Mouse (Mus musculus) limb, embryonic 10.5 days (tissue): ENCODE measurements around the gene Prickle4. TPM values are rescaled to one million over a fixed set of nuclear protein-coding genes. Genes with fewer than 3 reads are reported as not detected.
A peak's percentile ranks its signal among the peaks of the same experiment; 100 is the strongest.

Source experiments
- DNase-seq: peaks from one replicate; pipeline ENCODE4 v3.0.0-alpha.2; 2017; ENCODE audit warnings: low spot score
- H3K27ac ChIP-seq: fragments of 300-500 bp; sonication (generic); 2 replicates; pipeline ENCODE4 v1.5.1; 2016; ENCODE audit warnings: mild to moderate bottlenecking
- H3K27me3 ChIP-seq: fragments of 300-500 bp; sonication (generic); 2 replicates; pipeline ENCODE4 v1.6.1; 2016; ENCODE audit warnings: low read depth, mild to moderate bottlenecking; ENCODE audit not compliant: poor library complexity, severe bottlenecking
- H3K36me3 ChIP-seq: fragments of 300-500 bp; sonication (generic); 2 replicates; pipeline ENCODE4 v1.6.1; 2016; ENCODE audit warnings: mild to moderate bottlenecking, moderate library complexity
- H3K4me1 ChIP-seq: fragments of 300-500 bp; sonication (generic); 2 replicates; pipeline ENCODE4 v1.6.1; 2016
- H3K4me3 ChIP-seq: fragments of 300-500 bp; sonication (generic); 2 replicates; pipeline ENCODE4 v1.5.1; 2016; ENCODE audit warnings: mild to moderate bottlenecking, moderate library complexity
- H3K9me3 ChIP-seq: fragments of 300-500 bp; sonication (generic); replicated peaks from 2 replicates; pipeline ENCODE4 v1.6.1; 2016; ENCODE audit warnings: mild to moderate bottlenecking
- WGBS: fragments of 180-500 bp; shearing (Covaris S2); methylation state at CpG from one replicate; pipeline ENCODE4 v1.1.7; 2016; 5-methylcytosine and 5-hydroxymethylcytosine counted together
- polyA plus RNA-seq: library from polyadenylated mRNA; unstranded; fragments of >200 nt; fragmentation: Nextera tagmentation; extraction: Ambion mirVana; gene quantifications from 2 replicates; pipeline ENCODE4 v1.2.1, GENCODE M21; 2016

Gene Prickle4
- polyA plus RNA-seq, 1 experiment from 2014 or later, result 0.76 TPM

DNA sequence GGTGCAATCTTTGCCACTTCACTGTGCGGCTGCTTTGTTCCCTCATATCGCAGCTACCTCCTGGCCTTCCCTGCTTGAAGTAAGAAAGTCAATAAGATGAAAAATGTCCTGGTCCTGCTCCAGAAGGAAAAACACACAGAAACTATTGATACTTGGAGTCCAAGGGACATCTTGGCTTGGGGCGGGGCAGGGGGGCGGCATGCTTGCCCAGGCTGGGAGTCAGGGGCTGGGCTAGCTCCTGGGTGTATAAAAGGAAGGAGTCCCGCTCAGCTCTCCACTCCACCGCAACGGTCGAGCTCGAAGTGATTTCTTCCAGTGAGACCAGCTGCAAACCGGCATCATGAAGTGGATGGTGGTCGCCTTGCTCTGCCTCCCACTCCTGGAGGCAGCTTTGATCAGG lies 32.0 kb upstream of the Prickle4 start, which contains the start of gene Pgc:
Gene Pgc, plus strand, starts transcription at position 277 of the 400 bp plus-strand sequence.
- DNase-seq, result no peak
- H3K9me3 ChIP-seq, result no peaks in the 10 kb centered on the region
- H3K4me3 ChIP-seq, result no peak within 1 kb of the TSS
- H3K27me3 ChIP-seq, result 0 out of 2 replicates have a peak, but pooled peaks cover 9% of the 10 kb centered on the region
- H3K36me3 ChIP-seq, result no peaks in the 10 kb centered on the region
- H3K4me1 ChIP-seq, result no peaks in the 10 kb centered on the region
- no peak within 1 kb of the TSS for H3K27ac ChIP-seq
- 78% methylated on average over 11 of the region's 11 CpGs for WGBS

DNA sequence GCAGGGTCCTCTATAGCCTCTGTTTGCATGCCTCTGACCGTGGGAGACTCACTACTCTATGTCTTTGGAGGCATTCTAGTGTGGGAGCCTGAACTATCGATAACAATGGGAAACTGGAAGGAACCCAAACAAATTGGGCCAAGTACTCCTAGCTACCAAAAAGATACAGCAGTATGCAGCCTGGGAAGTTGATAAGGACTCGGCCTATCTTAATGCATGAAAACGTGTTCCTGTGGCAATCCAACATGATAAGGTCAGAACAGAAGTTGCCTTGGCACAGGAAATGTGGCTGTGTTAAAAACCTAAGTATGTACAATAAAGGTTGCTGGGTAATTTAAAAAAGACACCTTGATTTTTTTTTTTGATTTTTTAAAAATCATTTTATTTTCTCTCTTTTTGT lies 26.6 kb upstream of the Prickle4 start:
- no peaks in the 10 kb centered on the region for H3K4me1 ChIP-seq
- 86% methylated on average over 4 of the region's 4 CpGs for WGBS
- no peaks in the 10 kb centered on the region for H3K36me3 ChIP-seq
- no peak overlapping the region for H3K27ac ChIP-seq
- 0 out of 2 replicates have a peak, but pooled peaks cover 4% of the 10 kb centered on the region for H3K27me3 ChIP-seq
- no peak overlapping the region for H3K4me3 ChIP-seq
- no peaks in the 10 kb centered on the region for H3K9me3 ChIP-seq
- DNase-seq, result no peak

DNA sequence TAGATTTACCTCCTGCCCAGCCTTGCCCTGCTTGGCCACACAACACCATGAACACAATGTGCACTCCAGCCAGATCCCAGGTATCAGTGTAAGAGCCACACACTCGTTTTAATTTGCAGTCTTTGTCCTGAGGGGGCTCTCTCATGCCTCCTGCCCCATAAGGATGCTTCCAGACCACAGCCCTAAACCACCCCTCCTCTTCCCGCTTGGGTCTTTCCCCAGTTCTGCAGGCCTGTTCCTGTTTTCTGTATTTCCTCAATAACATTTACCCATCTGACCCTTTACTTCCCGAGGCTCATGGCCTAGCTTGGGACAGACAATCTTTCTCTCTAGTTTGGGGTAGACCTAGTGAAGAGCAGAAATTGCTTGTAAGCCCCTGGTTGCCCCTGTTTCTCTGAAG lies 20.5 kb upstream of the Prickle4 start:
- no peaks in the 10 kb centered on the region for H3K4me1 ChIP-seq
- H3K4me3 ChIP-seq, result no peak overlapping the region
- H3K9me3 ChIP-seq, result no peaks in the 10 kb centered on the region
- no peak for DNase-seq
- H3K27ac ChIP-seq, result no peak overlapping the region
- no peaks in the 10 kb centered on the region for H3K36me3 ChIP-seq
- no peaks in the 10 kb centered on the region for H3K27me3 ChIP-seq
- WGBS, result 66% methylated on average over 3 of the region's 3 CpGs

DNA sequence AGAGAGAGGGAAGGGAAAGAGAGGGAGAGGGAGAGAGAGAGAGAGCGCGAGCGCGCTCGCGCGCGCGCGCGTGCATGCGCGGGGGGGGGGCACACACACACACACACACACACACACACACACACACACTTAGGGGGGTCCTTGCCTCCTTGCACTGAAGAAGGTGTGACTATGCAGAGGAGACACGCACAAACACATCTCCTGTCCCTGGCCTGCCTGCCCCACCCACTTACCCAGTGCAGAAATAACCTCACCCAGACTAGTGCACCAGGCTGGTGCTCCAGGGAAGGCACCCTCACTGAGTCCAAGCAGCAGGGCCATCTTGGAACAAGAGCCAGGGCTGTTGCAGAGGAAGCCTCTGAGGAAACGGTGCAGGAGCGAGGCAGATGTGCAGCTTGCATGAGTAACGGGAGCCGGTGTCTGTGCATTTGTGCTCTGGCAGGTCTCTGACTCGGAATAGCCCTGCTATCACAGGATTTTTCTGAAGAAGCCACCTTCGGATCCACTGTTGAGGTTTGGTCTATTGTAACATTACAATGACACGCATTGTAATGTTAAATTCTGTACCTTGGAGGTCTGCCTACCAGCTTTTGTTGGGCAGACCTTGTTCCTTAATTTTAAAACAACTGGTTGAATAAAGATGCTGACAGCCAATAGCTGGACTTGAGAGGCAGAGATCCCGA lies 18.5 kb upstream of the Prickle4 start:
- Histone ChIP-seq H3K9me3 (no peaks in the 10 kb centered on the region), H3K27ac (no peak overlapping the region), H3K4me3 (no peak overlapping the region), H3K27me3 (no peaks in the 10 kb centered on the region), H3K4me1 (no peaks in the 10 kb centered on the region), H3K36me3 (no peaks in the 10 kb centered on the region)
- WGBS, result 60% methylated on average over 22 of the region's 22 CpGs
- DNase-seq, result no peak

DNA sequence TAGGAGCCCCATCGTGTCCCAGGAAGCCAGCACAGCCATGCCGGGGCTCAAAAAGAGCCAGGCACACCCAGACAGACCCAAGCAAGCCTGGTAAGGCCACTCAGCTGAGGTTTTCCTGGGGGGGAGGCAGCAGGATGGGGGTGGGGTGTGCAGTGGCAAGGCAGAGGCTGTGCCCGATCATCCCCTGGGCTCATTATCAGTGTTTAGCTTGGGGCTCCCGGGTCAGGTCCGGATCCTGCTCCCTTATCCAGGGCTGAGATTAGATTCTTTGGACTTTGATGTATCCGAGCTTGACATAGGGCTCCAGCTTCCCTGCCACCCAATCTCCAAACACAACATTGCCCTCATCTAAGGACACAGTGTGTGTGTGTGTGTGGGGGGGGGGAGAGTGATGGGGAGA lies 17.3 kb upstream of the Prickle4 start:
- WGBS, result 76% methylated on average over 6 of the region's 6 CpGs
- peaks cover 2% of the 10 kb centered on the region; the same call in 1 of the 2 replicates for H3K4me1 ChIP-seq

DNA sequence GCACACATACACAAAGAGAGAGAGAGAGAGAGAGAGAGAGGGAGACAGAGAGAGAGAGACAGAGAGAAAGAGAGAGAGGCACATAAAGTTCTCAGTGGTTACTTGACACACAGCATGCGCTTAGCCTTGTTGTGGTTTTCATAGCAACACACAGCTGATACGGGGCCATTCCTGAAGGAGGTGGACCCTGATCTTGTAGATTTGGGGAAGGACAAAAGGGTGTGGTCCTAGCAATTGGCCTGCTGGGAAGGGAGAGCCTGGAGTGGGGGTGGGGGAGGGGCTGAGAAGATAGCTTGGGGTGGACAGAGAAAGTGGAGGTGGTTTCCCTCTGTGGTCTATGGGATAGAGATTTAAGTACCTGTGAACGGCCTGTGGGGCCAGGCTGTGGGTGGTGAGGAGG lies 15.5 kb upstream of the Prickle4 start:
- H3K27ac ChIP-seq, result no peak overlapping the region
- no peak for DNase-seq
- 62% methylated on average over 3 of the region's 3 CpGs for WGBS
- H3K4me1 ChIP-seq, result peaks cover 10% of the 10 kb centered on the region; the same call in 1 of the 2 replicates
- no peak overlapping the region for H3K4me3 ChIP-seq
- peaks cover 2% of the 10 kb centered on the region; the same call in 1 of the 2 replicates for H3K36me3 ChIP-seq
- H3K27me3 ChIP-seq, result peaks cover 7% of the 10 kb centered on the region
- no peaks in the 10 kb centered on the region for H3K9me3 ChIP-seq

More for the DNA sequence above, 17.3 kb upstream of the Prickle4 start:
- Histone ChIP-seq H3K4me3 (no peak overlapping the region), H3K9me3 (no peaks in the 10 kb centered on the region), H3K36me3 (no peaks in the 10 kb centered on the region), H3K27me3 (no peaks in the 10 kb centered on the region), H3K27ac (no peak overlapping the region)
- no peak for DNase-seq

DNA sequence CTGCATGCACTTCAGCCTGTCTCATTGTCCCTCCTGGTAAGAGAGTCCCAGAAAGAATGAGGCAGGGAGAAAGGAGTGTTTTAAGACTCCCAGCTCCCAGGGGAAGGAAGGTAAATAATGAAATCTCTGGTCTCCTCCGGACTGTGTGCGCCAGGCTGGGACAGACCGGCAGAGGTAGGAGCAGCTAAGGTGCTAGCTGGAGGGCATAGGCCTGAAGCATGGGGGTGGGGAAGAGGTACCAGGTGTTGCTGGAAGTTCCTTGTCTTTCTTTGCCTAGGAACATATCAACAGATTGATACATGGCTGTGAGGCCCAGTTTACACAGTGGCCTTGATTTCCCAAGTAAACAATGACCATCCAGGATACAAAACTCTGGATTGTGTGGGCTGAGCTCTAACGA lies 14.4 kb upstream of the Prickle4 start:
- Histone ChIP-seq H3K4me3 (no peak overlapping the region), H3K27me3 (peaks cover 17% of the 10 kb centered on the region), H3K27ac (no peak overlapping the region), H3K4me1 (peaks cover 10% of the 10 kb centered on the region; the same call in 1 of the 2 replicates), H3K9me3 (no peaks in the 10 kb centered on the region), H3K36me3 (peaks cover 2% of the 10 kb centered on the region; the same call in 1 of the 2 replicates)
- WGBS, result 83% methylated on average over 4 of the region's 4 CpGs
- no peak for DNase-seq

DNA sequence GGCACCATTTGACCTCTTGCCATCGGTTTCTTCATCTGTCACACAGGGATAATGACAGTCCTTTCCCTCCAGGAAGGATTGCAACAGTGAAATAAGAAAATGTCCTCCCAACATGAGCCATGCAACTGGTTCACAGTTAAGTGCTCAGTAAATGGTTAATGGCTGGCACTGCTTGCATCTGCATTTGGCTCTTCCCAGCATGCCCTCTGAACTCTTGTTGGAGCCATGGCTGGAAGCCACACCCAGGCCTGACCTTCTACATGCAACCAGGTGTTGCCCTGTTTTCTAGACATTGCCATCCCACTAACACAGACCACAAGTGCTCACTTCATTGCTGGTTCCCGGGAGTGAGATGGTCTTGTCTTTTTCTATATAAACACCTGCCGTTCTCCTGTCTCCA lies 13.4 kb upstream of the Prickle4 start:
- H3K4me1 ChIP-seq, result peaks cover 18% of the 10 kb centered on the region
- H3K36me3 ChIP-seq, result peaks cover 11% of the 10 kb centered on the region
- H3K4me3 ChIP-seq, result no peak overlapping the region
- peaks cover 27% of the 10 kb centered on the region for H3K27me3 ChIP-seq
- no peaks in the 10 kb centered on the region for H3K9me3 ChIP-seq
- 76% methylated on average over 3 of the region's 3 CpGs for WGBS
- no peak for DNase-seq
- H3K27ac ChIP-seq, result no peak overlapping the region

DNA sequence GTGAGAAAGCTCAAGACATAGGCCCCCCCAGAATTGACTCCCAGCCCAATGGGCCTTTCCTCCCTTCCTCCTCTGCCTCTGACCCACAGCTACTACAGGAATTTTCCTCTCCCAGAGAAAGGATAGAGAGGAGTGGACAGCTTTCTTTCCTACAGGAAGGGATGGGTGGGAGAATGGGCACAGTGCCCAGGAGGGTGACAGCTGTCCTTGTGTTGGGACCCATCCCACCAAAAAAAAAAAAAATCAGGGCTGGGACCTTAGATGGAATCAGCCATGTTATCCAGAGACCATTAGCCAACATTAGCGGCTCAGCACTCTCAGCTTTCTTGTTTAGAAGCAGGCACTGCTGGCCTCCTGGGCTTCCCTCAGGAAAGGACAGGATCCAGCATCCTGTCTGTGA lies 11.7 kb upstream of the Prickle4 start:
- peaks cover 28% of the 10 kb centered on the region for H3K4me1 ChIP-seq
- H3K27ac ChIP-seq, result no peak overlapping the region
- no peaks in the 10 kb centered on the region for H3K9me3 ChIP-seq
- H3K36me3 ChIP-seq, result peaks cover 28% of the 10 kb centered on the region
- no peak for DNase-seq
- 80% methylated on average over 1 of the region's 1 CpGs for WGBS
- H3K4me3 ChIP-seq, result no peak overlapping the region
- peaks cover 44% of the 10 kb centered on the region for H3K27me3 ChIP-seq

DNA sequence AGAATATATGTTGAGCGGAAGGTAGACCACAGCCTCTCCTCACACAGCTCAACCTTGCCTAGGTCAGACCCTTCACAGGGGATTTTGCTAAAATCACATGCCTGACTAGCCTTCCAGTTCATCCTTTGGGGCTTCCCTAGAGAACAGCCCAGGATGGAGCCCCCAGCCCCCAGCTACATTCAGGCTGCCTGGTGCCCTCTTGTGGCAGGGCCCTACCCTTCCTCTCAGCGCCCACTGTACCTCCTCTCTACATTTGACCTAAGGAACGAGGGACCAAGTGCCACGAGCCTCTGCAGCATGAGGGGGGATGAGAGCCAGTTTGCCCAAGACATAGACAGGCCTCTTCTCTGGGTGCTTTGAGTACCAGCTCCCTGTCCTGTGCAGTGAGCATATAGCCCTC lies 10.2 kb upstream of the Prickle4 start:
- WGBS, result 84% methylated on average over 4 of the region's 4 CpGs
- peaks cover 28% of the 10 kb centered on the region for H3K4me1 ChIP-seq
- DNase-seq, result no peak
- H3K4me3 ChIP-seq, result no peak overlapping the region
- no peaks in the 10 kb centered on the region for H3K9me3 ChIP-seq
- no peak overlapping the region for H3K27ac ChIP-seq
- peaks cover 50% of the 10 kb centered on the region for H3K27me3 ChIP-seq
- H3K36me3 ChIP-seq, result peaks cover 35% of the 10 kb centered on the region

DNA sequence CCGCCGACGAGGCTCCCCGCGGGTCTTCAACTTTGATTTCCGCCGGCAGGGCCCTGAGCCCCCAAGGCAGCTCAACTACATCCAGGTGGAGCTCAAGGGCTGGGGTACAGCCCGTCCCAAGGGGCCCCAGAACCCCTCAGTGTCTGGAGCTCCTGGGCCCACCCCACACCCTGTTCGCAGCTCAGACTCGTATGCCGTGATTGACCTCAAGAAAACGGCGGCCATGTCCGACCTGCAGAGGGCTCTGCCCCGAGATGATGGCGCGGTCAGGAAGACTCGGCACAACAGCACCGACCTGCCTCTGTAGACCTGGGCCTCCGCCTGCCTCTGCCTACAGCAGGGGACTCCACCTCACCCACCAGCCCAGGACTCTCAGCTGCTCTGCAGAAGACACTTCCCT lies 9.0 kb upstream of the Prickle4 start:
- 16% methylated on average over 20 of the region's 20 CpGs for WGBS
- peak overlapping the region; percentile 20; the same call in 1 of the 2 replicates for H3K4me3 ChIP-seq
- H3K27ac ChIP-seq, result 0 out of 2 replicates have a peak overlapping the region, but pooled peaks have one; percentile 16
- peaks cover 28% of the 10 kb centered on the region for H3K4me1 ChIP-seq
- H3K9me3 ChIP-seq, result no peaks in the 10 kb centered on the region
- peak; percentile 46 for DNase-seq
- peaks cover 45% of the 10 kb centered on the region for H3K36me3 ChIP-seq
- peaks cover 50% of the 10 kb centered on the region for H3K27me3 ChIP-seq

DNA sequence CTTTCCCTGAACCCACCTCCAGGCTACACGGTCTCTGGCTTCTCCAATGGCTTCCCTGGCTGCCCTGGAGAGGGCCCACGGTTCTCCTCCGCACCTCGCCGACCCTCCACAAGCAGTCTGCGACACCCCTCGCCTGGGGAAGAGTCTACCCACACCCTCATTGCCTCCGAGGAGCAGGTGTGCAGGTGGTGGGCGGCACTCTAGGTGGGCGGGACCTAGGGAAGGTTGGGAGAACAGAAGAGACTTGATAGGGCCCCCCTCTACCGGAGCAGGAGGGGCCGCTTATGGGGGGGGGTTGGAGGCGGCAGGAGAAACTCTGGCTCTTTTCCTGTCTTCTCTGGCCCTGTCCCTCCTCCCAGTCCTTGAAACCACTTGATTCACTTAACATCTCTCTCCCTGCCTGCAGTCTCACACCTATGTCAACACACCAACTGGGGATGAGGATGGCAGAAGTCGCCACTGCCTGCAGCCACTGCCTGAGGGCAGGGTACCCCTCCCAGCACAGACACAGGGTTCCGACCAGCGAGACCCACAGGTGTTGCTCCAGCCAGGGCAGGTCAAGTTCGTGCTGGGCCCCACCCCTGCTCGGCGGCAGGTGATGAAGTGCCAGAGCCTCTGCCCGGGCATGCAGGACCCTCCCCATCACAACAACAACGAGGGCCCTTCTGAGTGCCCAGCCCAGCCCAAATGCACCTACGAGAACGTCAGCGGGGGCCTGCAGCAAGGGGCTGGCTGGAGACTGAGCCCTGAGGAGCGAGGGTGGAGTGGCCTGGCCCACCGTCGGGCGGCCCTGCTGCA lies 8.2 kb upstream of the Prickle4 start:
- Histone ChIP-seq H3K9me3 (no peaks in the 10 kb centered on the region), H3K36me3 (peaks cover 49% of the 10 kb centered on the region), H3K4me3 (peak overlapping the region; percentile 18; the same call in 1 of the 2 replicates), H3K27me3 (peaks cover 54% of the 10 kb centered on the region), H3K4me1 (peaks cover 28% of the 10 kb centered on the region), H3K27ac (0 out of 2 replicates have a peak overlapping the region, but pooled peaks have one; percentile 16)
- DNase-seq, result no peak
- WGBS, result 22% methylated on average over 28 of the region's 28 CpGs

DNA sequence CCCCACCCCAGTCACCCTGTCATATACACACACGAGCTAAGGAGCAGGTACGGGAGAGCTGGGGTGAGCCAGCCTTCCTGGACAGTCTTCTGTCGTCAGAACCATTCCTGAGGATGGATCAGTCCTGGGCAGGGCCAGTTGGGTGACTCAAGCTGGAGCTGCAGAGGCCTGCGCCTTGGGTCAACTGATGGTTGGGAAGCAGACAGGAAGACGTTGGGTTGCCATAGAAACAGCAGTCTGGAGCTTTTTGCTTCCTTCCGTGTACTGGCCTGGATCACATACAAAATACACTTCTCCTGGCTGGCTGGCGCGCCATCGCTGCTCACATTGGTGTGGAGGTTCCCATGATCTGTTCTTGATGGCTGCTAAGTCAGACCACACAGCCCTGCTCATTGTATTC lies 7.3 kb upstream of the Prickle4 start:
- DNase-seq, result no peak
- Histone ChIP-seq H3K27ac (no peak overlapping the region), H3K4me3 (no peak overlapping the region), H3K4me1 (peaks cover 25% of the 10 kb centered on the region), H3K36me3 (peaks cover 49% of the 10 kb centered on the region), H3K27me3 (peaks cover 54% of the 10 kb centered on the region), H3K9me3 (no peaks in the 10 kb centered on the region)
- WGBS, result 87% methylated on average over 9 of the region's 9 CpGs
